Mouse (Mus musculus) right cerebral cortex, postnatal 25 days (tissue): ENCODE data around the gene Itgam.
"Not testable (repeated sequence)": the region's sequence is repeated elsewhere in the genome, so short reads cannot be mapped to it uniquely, and the experiment has no call there.

Source experiments
- DNase-seq: peaks from one replicate; pipeline ENCODE4 v3.0.0; 2022

Gene Itgam

GRCm38 (mm10) chr7:128136927-128137326 lies 74.5 kb downstream of the Itgam start:
- no peak for DNase-seq

DNA sequence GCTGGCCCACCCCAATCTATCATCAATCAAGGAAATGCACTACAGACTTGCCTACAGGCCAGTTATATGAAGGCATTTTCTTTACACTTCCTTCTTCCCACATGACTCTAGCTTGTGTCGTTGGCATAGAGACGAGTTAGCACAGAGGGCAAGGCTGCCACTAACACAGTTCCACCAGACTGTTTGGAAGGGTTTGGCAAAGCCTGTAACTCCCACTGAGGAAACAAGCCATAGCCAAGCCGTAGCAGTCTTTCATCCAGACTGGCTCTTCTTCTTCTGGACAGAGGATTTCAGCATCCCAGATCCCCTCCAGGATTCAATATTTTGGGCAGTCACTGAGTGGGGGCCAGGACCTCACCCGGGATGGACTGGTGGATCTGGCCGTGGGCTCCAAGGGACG lies 77.2 kb downstream of the Itgam start:
- no peak for DNase-seq

DNA sequence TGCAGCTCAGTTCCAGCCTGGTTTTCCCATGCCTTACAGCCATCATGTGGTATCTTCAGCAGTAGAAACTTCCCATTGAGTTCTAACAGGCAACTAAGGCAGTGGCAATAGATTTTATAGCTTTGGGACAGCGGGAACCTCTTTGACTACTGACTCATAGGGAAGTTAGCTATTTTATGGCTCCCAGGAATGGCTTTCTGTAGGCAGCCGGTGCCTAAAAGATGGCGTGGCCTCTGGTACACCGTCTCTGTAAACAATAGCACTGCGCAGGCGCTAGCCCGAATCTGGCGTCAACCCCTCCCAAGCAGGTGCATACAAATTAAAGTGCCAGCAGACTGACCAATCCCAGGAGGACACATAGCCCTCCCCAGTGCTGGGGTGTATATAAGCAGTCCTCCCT lies 88.5 kb downstream of the Itgam start:
- DNase-seq, result no peak

- no peak for DNase-seq
Measured at GRCm38 (mm10) chr7:128154076-128154475, 91.6 kb downstream of the Itgam start, which contains the start of gene Itgad. Itgad (plus strand) TSS chr7:128154376.

GRCm38 (mm10) chr7:128154924-128155323 lies 92.5 kb downstream of the Itgam start:
- no peak for DNase-seq

- DNase-seq, result not testable (repeated sequence)
Measured at GRCm38 (mm10) chr7:128158688-128159354, 96.4 kb downstream of the Itgam start.

- no peak for DNase-seq
Measured at GRCm38 (mm10) chr7:128164001-128164400, 101.6 kb downstream of the Itgam start.

DNA sequence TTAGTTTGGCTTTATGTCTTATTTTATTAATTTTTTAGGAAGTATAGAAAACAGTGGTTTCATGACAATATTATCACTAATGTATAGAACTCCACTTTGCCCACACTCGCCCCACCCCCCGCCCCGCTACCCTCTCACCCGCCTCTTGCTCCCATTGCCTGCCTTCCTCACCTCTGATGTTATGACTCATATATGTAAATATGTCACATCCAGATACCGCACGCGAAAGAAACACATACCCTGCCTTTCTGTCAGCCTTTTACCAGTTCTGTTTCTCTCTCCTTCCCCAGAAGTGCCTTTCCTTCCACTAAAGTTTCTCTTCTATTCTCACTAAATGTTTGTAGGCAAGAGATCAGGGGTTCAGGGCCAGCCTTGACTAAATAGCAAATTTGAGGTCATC lies 104.0 kb downstream of the Itgam start:
- DNase-seq, result no peak
